Mouse (Mus musculus) ovary, postnatal 10 days (tissue): ENCODE results near the gene Pebp1.

ENCODE experiments used
- DNase-seq: peaks from one replicate; pipeline ENCODE4 v3.0.0; 2022; ENCODE audit warnings: low spot score

The Pebp1 gene

GRCm38 (mm10) chr5:117285266-117285665, 2.2 kb downstream of the Pebp1 start:
- DNase-seq = no peak

- no peak for DNase-seq
These were observed 2.7 kb downstream of the Pebp1 start for GRCm38 (mm10) chr5:117284682-117285081.

GRCm38 (mm10) chr5:117284029-117284428, 3.4 kb downstream of the Pebp1 start:
- DNase-seq = no peak

GRCm38 (mm10) chr5:117282360-117282759, 5.1 kb downstream of the Pebp1 start:
- DNase-seq = no peak

DNA sequence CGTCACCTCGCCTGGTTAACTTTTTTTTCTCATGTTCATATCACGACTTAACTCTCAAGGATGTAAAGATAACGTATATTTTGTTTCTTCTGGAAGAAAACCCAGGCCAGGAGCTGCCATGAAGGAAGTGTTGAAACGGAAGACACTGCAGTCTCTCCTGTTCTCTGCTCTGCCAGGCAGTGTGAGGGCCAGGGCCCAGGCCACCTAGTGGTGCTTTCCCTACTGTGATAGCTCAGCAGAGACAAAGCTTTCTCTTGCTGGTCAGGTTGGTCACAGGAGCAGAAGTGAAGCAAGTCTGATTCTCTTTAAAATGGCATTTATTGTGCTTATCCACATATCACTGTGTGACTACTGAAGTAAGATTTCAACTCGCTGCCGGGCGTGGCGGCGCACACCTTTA, 5.9 kb downstream of the Pebp1 start:
- DNase-seq = no peak

DNA sequence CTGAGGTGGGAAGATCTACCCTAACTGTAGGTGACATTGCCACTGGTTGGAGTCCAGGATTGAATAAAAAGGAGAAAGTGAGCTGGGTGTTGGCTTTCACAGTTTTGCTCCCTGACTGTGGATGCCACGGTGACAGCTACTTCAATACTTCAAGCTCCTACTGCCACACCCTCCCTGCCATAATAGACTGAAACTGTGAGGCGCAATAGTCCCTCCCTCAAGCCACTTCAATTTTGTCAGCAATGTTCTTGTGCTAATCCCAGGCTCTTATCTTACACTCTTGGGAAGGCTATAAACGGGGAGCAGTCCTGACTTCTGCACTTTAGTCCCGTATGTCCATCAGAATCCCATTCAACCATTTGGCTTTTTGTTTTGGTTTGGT, 7.8 kb downstream of the Pebp1 start:
- DNase-seq = no peak

DNA sequence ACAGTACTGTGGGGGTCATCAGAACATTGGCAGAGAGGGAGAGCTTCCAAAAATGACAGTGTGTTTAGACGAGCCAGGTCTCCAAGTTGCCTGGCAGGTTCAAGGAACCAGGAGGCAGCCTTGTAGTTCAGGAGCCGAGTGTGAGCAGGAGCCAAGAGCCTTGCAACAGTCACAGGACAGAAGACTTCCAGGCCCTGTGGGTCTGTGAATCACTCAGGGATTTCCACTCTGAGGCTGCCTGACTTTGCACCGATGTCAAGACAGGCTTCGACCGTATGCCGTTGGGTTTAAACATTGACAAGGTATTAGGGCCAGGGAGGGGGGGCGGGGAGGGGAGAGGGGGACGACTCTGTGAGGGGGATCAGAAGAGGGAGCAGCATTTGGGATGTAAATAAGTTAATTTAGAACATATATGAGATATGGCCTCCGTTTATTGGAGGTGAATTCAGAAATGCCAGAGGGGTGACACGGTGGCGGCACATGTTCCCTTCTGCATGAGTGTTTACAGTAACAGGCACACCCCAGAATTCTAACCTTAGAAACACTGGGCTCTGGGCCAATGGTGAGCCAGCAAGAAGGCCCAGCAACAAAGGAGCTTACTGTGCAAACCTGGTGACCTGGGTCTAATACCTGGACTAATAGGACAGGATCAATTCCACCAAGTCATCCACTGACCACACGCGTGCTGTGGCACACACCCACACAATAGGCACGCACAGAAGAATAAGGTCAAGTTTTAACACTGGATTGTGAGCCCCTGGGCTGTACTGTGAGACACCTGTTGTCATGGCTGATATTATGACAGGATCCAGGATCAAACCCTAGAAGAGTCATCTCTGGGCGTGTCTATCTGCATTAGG, 8.4 kb downstream of the Pebp1 start:
- DNase-seq = no peak

- DNase-seq = no peak
These were observed 9.6 kb downstream of the Pebp1 start for GRCm38 (mm10) chr5:117277784-117278183.

- DNase-seq = no peak
These were observed 12.6 kb downstream of the Pebp1 start for GRCm38 (mm10) chr5:117274817-117275216.

GRCm38 (mm10) chr5:117271945-117272344, 15.5 kb downstream of the Pebp1 start:
- no peak for DNase-seq

- no peak for DNase-seq
These were observed 18.0 kb downstream of the Pebp1 start for GRCm38 (mm10) chr5:117269395-117269794.

GRCm38 (mm10) chr5:117268749-117269148, 18.7 kb downstream of the Pebp1 start:
- DNase-seq = no peak

- DNase-seq = no peak
These were observed 19.5 kb downstream of the Pebp1 start for GRCm38 (mm10) chr5:117267913-117268312.

DNA sequence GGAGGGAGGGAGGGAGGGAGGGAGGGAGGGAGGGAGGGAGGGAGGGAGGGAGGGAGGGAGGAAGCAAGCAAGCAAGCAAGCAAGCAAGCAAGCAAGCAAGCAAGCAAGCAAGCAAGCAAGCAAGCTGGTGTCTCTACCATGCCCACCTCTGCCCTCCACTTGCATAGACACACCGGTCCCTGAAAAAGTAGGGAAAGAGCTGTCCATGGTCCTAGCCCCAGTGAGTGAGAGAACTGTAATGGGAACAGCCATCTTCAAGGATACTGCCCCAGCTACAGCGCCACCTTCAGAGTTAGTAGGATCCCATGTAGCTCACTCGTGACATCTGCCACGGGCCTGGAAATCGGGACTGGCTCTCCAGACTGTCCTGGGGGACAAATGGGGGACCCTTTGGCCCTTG, 22.7 kb downstream of the Pebp1 start:
- DNase-seq = no peak

DNA sequence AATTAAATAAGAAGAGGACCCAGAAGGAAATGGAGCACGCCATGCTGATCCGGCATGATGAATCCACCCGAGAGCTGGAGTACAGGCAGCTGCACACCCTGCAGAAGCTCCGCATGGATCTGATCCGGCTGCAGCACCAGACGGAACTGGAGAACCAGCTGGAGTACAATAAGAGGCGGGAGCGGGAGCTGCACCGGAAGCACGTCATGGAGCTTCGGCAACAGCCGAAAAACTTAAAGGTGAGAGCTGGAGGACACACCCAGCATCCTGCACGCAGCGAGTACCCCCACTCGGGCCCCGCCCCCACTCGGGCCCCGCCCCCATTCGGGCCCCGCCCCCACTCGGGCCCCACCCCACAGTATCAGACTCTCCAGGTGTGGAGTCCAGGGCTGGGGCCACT, 23.9 kb downstream of the Pebp1 start:
- DNase-seq = no peak

GRCm38 (mm10) chr5:117258276-117258675, 29.1 kb downstream of the Pebp1 start:
- DNase-seq = no peak

DNA sequence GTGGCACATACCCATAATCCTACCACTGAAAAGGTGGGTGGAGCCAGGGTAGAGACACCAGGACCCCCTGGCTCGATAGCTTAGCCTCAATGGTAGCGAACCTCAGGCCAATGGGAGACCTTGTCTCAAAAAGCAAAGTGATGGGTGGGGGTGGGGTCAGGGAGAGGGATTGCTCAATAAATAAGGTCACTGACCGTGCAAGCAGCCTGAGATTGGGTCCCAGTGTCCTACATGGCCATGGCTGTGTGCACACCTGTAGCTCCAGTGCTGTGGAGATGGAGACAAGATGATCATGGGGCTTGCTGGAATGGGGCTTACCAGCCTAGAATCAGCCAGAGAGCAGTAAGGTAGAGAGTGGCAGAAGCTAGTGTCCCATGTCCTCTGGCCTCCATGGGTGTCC, 35.7 kb downstream of the Pebp1 start:
- DNase-seq = no peak

- DNase-seq = no peak
These were observed 36.6 kb downstream of the Pebp1 start for GRCm38 (mm10) chr5:117250796-117251195.

DNA sequence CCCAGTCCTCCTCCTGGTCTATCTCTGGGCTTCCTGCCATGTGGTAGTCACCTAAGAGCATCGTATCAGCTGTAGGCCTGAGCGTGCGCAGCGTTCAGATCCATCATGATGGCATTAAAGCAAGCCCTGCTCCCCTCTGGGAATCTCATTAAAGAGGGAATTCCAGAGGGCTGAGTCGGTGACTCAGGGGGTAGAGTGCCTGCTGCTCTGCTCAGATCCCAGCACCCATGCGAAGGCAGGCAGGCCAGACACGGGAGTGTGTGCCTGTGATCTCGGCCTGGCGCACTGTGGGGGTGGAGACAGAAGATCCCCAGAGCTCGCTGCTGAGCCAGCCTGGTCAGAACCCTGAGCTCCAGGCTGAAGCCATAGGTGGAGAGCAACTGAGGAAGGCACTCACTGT, 39.1 kb downstream of the Pebp1 start:
- DNase-seq = no peak

DNA sequence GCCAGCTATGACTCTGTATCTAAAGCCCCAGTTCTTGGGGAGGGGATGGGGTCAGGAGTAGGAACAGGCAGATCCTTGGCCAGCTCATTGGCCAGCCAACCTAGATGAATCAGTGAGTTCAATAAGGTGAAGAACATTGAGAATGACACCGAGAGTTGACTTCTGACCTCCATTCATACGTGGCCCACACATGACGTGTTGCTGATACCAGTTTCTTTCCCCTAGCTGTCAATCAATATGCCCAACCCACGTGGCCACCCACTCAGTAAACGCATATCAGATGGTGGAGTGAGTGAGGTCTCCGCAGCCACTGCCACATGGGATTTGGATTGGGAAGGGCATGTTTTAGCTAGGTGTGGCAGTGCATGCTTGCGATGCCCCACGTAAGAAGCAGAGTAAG, 42.3 kb downstream of the Pebp1 start:
- no peak for DNase-seq

DNA sequence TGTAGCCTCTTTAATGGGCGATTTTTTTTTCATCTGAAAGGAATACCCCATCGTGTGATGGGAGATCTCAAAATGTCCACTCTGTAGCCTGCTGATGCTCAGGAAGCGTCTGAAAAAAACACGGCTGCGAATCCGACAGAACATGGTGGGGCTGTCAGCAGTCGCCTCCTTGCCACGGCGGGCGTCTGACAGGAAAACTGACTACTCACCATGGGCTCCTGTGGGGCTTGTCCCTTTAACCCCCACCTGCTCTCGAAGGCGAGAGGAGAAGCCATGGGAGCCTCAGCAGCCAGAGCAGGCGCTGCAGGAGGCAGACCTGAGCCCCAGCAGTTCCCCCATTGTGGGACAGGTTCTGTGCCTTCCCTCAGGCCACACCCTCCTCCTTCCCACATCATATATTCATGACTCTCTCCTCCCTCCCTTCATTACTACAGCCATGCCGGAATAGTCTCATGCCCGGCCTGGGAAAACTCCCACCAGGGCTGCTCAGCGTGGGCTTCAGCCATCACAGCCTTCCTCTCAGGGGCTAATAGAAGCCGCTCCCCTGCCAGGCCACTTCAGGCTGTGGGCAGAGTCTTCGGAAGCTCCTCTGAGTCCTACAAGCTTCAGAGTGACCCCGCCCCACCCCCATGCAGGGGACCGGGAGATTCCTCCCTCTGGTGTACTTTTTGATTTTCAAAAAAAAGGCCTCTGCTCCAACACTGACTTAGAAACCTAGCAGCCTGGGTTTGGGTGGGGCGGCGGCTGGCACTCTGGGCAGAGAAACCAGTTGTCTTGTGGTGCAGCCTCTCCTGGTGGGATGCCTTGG, 44.5 kb downstream of the Pebp1 start:
- no peak for DNase-seq

DNA sequence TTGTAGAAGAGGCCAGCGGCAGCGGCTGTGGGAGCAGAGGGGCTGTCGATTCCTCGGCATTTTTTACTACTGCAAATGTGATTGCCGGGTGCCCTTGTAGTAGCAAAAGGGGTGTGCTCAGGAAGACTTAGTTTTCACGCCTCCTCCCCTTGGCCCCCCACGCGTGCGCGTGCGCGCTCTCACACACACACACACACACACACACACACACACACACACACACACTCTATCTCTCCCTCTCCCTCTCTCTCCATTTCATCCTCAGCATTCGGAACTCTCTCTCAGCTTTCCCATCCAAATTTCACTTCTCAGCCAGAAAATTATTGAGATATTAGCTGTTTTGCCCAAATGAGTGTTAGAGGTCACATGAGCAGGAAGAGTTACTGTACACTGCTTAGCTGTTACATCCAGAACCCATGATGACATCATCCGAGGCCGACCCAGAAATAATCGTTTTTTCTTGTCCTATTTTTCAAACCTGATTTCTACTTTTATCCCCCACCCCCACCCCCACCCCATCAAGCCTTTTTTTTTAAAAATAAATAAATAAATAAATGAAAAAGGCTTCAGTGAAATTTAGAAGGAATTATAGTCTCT, 45.4 kb downstream of the Pebp1 start:
- no peak for DNase-seq

GRCm38 (mm10) chr5:117240761-117241322, 46.6 kb downstream of the Pebp1 start:
- peak; percentile 3 for DNase-seq
